Mouse (Mus musculus): ENCODE measurements at regions not wholly inside any gene's neighbourhood (a gene's known extent, or its start where the extent isn't known, plus 50 kb on each side); places are given as distances from the start of the nearest gene placed in this dataset.

DNA sequence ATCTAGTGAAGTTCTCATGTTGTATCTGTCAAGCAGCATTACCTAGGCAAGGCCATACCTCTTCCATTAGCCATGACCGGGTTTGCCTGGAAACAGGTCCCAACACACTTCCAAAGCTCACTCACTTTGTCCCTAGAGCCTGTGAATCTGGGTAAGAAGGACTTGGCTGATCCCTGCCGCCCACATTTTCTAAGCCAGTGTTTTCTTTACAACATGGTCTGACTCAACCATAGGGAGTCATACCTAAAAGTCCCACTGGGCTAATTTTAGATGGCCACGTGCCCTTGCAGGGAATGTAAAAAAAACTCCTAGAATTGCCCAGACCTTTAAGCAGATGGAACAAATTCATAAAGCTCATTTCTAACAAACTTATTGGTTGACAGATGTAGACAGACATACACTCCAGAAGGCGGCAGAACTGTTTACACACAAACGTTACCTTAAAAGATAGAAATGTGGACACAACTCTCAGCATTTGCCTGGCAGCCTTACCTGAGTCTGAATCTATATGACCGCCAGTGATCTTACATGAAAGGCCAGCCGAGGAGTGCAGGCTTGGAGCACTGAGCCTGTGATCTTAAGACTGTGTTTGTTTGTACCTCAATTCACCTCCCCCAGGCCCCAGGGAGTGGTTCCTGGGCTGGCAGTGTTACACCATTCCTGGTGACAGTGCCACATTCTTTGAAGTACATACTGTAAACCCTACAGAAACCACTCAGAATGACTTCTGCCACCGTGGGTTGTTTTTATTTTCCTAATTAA, 356.4 kb downstream of the Hs3st3b1 start:
- TF ChIP-seq CTCF (IDR thresholded peaks at IDR 0.05) (no peak), EP300 (IDR thresholded peaks at IDR 0.05) (no peak)
